Mouse (Mus musculus): ENCODE measurements at regions not wholly inside any gene's neighbourhood (a gene's known extent, or its start where the extent isn't known, plus 50 kb on each side); places are given as distances from the start of the nearest gene placed in this dataset.
A peak's percentile ranks its signal among the peaks of the same experiment; 100 is the strongest.

DNA sequence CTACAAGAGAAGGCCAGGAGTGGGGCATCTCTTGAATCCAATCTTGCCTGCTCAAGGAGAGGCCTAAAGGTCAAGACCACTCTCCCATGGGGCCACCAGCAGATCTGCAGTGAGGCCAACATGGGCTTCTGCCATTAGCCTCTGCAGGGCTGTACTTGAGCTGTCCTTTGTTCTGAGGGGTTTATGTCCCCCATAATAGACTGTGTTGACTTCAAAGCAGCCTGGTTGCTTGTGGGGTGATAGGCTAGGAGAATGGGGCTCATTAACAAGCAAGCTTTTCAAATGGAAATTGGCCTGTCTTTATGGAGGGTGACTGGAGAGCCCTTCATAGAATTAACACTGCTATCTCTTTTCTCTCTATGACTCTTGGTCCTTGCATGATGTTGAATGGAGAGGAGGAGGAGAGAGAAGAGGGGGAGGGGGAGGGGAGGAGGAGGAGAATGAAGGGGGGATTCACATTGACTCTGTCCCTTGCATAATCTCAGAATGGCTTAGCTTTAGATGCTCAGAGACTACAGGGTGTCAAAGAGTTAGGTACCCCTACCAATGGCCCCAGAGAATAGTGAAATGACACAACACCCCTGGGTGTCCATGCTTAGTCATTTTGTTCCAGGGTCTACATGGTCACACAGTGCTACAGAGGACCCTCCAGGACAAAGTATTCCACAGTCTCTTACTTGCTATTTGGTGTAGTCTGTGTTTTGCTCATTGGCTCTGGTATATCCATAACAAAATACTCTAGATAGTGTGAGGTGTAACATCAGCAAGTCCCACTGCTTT lies 352.3 kb upstream of the Mgmt start:
- no peak overlapping the region for H3K4me2 ChIP-seq (ENCODE audit: low read depth, low read length)
- H3K4me3 ChIP-seq (ENCODE audit: low read depth, low read length) = no peak overlapping the region
- ATAC-seq (ENCODE audit: low read depth) (no peak), DNase-seq (ENCODE audit: low spot score) (no peak)
- peaks cover 3% of the 10 kb centered on the region; the same call in 1 of the 2 replicates for H3K4me1 ChIP-seq (ENCODE audit: control insufficient read depth, insufficient read depth, low read length)
- no peaks in the 10 kb centered on the region for H3K36me3 ChIP-seq (ENCODE audit: control insufficient read depth, insufficient read depth, low read length)
- H3K9me3 ChIP-seq (ENCODE audit: control insufficient read depth, low read length) = no peaks in the 10 kb centered on the region
- no peak overlapping the region for H3K9ac ChIP-seq (ENCODE audit: low read depth, low read length)
- no peaks in the 10 kb centered on the region for H3K27me3 ChIP-seq (replicated peaks; ENCODE audit: control insufficient read depth, insufficient read depth, low read length)
- H3K27ac ChIP-seq (replicated peaks; ENCODE audit: low read depth, low read length) = no peak overlapping the region

DNA sequence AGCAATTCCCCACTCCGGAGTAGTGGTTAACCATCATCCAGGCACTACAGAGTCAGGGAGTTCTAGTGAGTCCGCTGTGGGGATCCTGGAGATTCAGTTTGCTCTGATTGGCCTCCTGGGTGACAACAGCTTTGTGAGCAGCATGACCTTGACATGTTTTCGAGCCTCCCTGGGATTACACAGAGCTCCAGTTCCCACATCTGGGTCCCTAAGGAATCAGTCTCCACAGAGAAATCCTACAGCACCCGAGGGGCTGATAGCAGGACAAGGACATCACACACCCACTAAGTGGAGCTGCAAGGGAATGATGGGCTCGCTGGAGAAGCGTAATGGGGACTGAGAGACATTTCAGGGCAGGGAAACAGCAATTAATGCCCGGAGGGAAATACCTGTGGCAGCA lies 351.5 kb upstream of the Mgmt start:
- Histone ChIP-seq H3K27me3 (replicated peaks; ENCODE audit: control insufficient read depth, insufficient read depth, low read length) (no peaks in the 10 kb centered on the region), H3K9me3 (ENCODE audit: control insufficient read depth, low read length) (no peaks in the 10 kb centered on the region), H3K36me3 (ENCODE audit: control insufficient read depth, insufficient read depth, low read length) (no peaks in the 10 kb centered on the region), H3K4me3 (ENCODE audit: low read depth, low read length) (no peak overlapping the region), H3K9ac (ENCODE audit: low read depth, low read length) (no peak overlapping the region), H3K27ac (replicated peaks; ENCODE audit: low read depth, low read length) (no peak overlapping the region), H3K4me2 (ENCODE audit: low read depth, low read length) (no peak overlapping the region), H3K4me1 (ENCODE audit: control insufficient read depth, insufficient read depth, low read length) (peaks cover 3% of the 10 kb centered on the region; the same call in 1 of the 2 replicates)
- 73% methylated on average over 7 of the region's 7 CpGs for WGBS
- DNase-seq (ENCODE audit: low spot score) (no peak), ATAC-seq (ENCODE audit: low read depth) (no peak)

DNA sequence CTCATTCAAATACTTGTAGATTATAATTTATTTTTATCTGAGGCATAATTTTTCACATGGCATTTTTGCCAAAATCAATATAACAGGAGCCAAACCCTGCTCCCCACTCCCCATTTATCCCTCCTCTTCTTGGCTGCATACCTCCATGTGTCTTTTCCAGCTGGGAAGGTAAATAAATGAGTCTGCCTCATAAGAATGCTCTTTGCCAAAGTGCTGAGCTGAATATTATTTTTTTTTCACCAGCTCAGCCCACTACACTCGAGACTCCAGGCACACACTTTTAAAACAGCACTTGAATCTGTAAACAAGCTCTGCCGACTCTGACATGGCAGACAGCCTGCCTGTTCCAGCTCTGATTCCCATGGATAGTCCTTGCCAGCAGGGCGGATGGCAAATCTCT lies 346.6 kb upstream of the Mgmt start:
- 55% methylated on average over 3 of the region's 3 CpGs for WGBS
- Histone ChIP-seq H3K27ac (replicated peaks; ENCODE audit: low read depth, low read length) (no peak overlapping the region), H3K4me3 (ENCODE audit: low read depth, low read length) (no peak overlapping the region), H3K4me1 (ENCODE audit: control insufficient read depth, insufficient read depth, low read length) (peaks cover 3% of the 10 kb centered on the region; the same call in 1 of the 2 replicates), H3K4me2 (ENCODE audit: low read depth, low read length) (no peak overlapping the region), H3K36me3 (ENCODE audit: control insufficient read depth, insufficient read depth, low read length) (no peaks in the 10 kb centered on the region), H3K9ac (ENCODE audit: low read depth, low read length) (no peak overlapping the region), H3K27me3 (replicated peaks; ENCODE audit: control insufficient read depth, insufficient read depth, low read length) (no peaks in the 10 kb centered on the region), H3K9me3 (ENCODE audit: control insufficient read depth, low read length) (no peaks in the 10 kb centered on the region)
- ATAC-seq (ENCODE audit: low read depth) = no peak
- peak; percentile 28 for DNase-seq (ENCODE audit: low spot score)

DNA sequence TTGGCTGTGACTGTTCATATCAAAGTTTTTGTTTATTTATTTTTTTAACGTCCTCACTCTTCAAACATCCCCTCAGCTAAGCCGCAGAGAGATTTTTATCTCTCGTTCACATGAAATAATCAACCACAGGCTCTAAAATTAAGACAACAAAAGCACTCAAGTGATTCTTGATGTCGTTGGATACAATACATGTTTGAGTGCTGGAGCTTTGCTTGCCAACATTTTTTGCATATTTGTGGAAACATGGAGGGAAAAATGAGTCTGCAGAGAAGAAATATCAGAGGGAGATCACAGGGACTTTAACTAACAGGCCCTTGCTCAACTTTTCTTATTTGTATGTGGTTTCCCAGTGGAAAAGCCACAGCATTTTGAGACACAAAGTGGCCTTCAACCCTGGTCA lies 338.0 kb upstream of the Mgmt start:
- H3K4me1 ChIP-seq (ENCODE audit: control insufficient read depth, insufficient read depth, low read length) = peaks cover 9% of the 10 kb centered on the region
- no peak for ATAC-seq (ENCODE audit: low read depth)
- WGBS = 22% methylated on average over 4 of the region's 4 CpGs
- no peaks in the 10 kb centered on the region for H3K27me3 ChIP-seq (replicated peaks; ENCODE audit: control insufficient read depth, insufficient read depth, low read length)
- H3K36me3 ChIP-seq (ENCODE audit: control insufficient read depth, insufficient read depth, low read length) = no peaks in the 10 kb centered on the region
- peak; percentile 81 for DNase-seq (ENCODE audit: low spot score)
- H3K4me3 ChIP-seq (ENCODE audit: low read depth, low read length) = no peak overlapping the region
- H3K9me3 ChIP-seq (ENCODE audit: control insufficient read depth, low read length) = no peaks in the 10 kb centered on the region
- no peak overlapping the region for H3K4me2 ChIP-seq (ENCODE audit: low read depth, low read length)
- no peak overlapping the region for H3K9ac ChIP-seq (ENCODE audit: low read depth, low read length)
- H3K27ac ChIP-seq (replicated peaks; ENCODE audit: low read depth, low read length) = 0 out of 2 replicates have a peak overlapping the region, but pooled peaks have one; percentile 29

DNA sequence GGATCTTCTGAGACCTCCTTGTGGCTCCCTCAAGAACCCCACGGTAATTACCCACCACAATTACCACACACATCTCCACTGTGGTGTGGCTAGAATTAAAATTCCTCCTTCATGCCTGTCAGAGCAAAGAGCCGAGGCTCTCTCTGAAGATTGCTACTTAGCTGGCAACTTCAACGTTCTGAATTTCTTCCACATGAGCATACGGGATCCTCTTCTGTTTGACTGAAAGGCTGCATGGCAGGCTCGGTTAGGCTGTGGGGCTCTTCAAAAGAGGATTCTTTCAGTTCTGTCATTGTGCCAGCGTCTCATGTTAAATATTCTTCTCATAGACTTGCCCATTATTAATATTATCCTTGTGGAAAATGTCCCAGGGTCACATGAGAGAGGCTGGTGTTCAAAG lies 334.9 kb upstream of the Mgmt start:
- peaks cover 9% of the 10 kb centered on the region for H3K4me1 ChIP-seq (ENCODE audit: control insufficient read depth, insufficient read depth, low read length)
- H3K4me2 ChIP-seq (ENCODE audit: low read depth, low read length) = no peak overlapping the region
- H3K9ac ChIP-seq (ENCODE audit: low read depth, low read length) = no peak overlapping the region
- no peaks in the 10 kb centered on the region for H3K27me3 ChIP-seq (replicated peaks; ENCODE audit: control insufficient read depth, insufficient read depth, low read length)
- DNase-seq (ENCODE audit: low spot score) = peak; percentile 71
- H3K36me3 ChIP-seq (ENCODE audit: control insufficient read depth, insufficient read depth, low read length) = no peaks in the 10 kb centered on the region
- no peaks in the 10 kb centered on the region for H3K9me3 ChIP-seq (ENCODE audit: control insufficient read depth, low read length)
- ATAC-seq (ENCODE audit: low read depth) = 0 out of 2 replicates have a peak, but pooled peaks have one; percentile 33
- H3K27ac ChIP-seq (replicated peaks; ENCODE audit: low read depth, low read length) = no peak overlapping the region
- WGBS = 41% methylated on average over 6 of the region's 6 CpGs
- no peak overlapping the region for H3K4me3 ChIP-seq (ENCODE audit: low read depth, low read length)

DNA sequence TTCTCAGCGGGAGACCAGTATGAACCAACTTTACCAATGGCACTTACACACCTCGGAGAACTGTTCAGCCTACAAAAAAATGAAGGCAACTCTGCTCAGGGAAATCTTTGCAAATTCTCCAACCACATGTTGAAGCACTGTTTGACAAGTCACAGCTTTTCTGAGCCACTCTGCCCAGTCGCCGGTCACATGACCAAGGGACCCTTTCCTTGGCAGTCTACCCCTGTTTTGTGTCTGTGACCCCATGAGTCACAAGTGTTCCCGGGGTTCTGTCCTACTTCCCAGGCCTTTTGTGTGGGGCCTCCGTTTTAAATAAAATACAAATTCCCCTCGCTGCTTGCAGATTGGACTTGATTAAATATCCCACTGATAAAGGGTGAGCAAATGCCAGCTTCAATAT lies 323.5 kb upstream of the Mgmt start:
- no peak overlapping the region for H3K4me2 ChIP-seq (ENCODE audit: low read depth, low read length)
- no peak overlapping the region for H3K27ac ChIP-seq (replicated peaks; ENCODE audit: low read depth, low read length)
- DNase-seq (ENCODE audit: low spot score) (no peak), ATAC-seq (ENCODE audit: low read depth) (no peak)
- no peaks in the 10 kb centered on the region for H3K36me3 ChIP-seq (ENCODE audit: control insufficient read depth, insufficient read depth, low read length)
- no peak overlapping the region for H3K4me3 ChIP-seq (ENCODE audit: low read depth, low read length)
- no peak overlapping the region for H3K9ac ChIP-seq (ENCODE audit: low read depth, low read length)
- H3K27me3 ChIP-seq (replicated peaks; ENCODE audit: control insufficient read depth, insufficient read depth, low read length) = no peaks in the 10 kb centered on the region
- no peaks in the 10 kb centered on the region for H3K9me3 ChIP-seq (ENCODE audit: control insufficient read depth, low read length)
- 59% methylated on average over 7 of the region's 7 CpGs for WGBS
- no peaks in the 10 kb centered on the region for H3K4me1 ChIP-seq (ENCODE audit: control insufficient read depth, insufficient read depth, low read length)

DNA sequence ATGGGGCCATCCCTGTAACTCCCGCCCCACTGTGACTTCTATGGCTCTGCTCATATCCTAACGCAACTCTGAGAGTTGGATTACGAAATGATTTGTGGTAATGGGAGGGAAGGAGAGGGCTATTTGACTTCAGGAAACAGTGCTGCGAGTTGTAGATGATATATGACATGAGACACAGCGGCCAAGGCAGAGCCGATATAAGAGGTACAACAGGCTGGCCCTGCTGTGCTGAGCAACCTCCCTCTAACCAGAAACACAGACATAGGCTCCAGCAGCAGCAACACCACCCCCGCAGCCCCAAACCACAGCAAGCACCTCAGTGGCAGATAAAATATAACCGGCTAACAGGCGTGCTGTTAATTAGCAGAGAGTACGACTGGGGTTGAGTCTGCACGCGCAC lies 312.5 kb upstream of the Mgmt start:
- peaks cover 14% of the 10 kb centered on the region for H3K27me3 ChIP-seq (replicated peaks; ENCODE audit: control insufficient read depth, insufficient read depth, low read length)
- no peak overlapping the region for H3K4me2 ChIP-seq (ENCODE audit: low read depth, low read length)
- no peaks in the 10 kb centered on the region for H3K9me3 ChIP-seq (ENCODE audit: control insufficient read depth, low read length)
- DNase-seq (ENCODE audit: low spot score) (no peak), ATAC-seq (ENCODE audit: low read depth) (no peak)
- no peak overlapping the region for H3K9ac ChIP-seq (ENCODE audit: low read depth, low read length)
- no peak overlapping the region for H3K4me3 ChIP-seq (ENCODE audit: low read depth, low read length)
- 51% methylated on average over 12 of the region's 12 CpGs for WGBS
- no peaks in the 10 kb centered on the region for H3K36me3 ChIP-seq (ENCODE audit: control insufficient read depth, insufficient read depth, low read length)
- no peaks in the 10 kb centered on the region for H3K4me1 ChIP-seq (ENCODE audit: control insufficient read depth, insufficient read depth, low read length)
- no peak overlapping the region for H3K27ac ChIP-seq (replicated peaks; ENCODE audit: low read depth, low read length)

DNA sequence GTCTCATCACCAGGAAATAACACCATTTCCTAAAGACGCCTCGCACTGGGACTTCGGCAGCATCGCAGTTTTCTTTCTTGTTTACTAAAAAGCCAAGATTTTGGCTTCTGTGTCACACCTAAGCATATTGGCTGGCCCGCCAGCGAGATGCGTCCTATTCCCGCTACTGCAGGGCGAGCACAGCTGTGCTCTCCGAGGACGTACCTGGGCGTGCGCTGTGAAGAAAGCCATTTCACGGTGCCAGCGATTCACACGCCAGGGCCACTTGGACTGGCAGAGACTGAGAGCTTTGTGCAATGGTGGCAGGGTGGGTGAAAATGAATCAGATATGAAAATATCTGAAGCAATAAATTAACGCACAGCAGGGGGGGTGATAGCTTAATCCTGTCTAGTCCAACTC lies 310.1 kb upstream of the Mgmt start:
- peaks cover 14% of the 10 kb centered on the region for H3K27me3 ChIP-seq (replicated peaks; ENCODE audit: control insufficient read depth, insufficient read depth, low read length)
- DNase-seq (ENCODE audit: low spot score) (no peak), ATAC-seq (ENCODE audit: low read depth) (no peak)
- 68% methylated on average over 17 of the region's 17 CpGs for WGBS
- no peak overlapping the region for H3K27ac ChIP-seq (replicated peaks; ENCODE audit: low read depth, low read length)
- H3K4me2 ChIP-seq (ENCODE audit: low read depth, low read length) = no peak overlapping the region
- H3K4me3 ChIP-seq (ENCODE audit: low read depth, low read length) = no peak overlapping the region
- no peaks in the 10 kb centered on the region for H3K9me3 ChIP-seq (ENCODE audit: control insufficient read depth, low read length)
- H3K9ac ChIP-seq (ENCODE audit: low read depth, low read length) = no peak overlapping the region
- H3K4me1 ChIP-seq (ENCODE audit: control insufficient read depth, insufficient read depth, low read length) = no peaks in the 10 kb centered on the region
- H3K36me3 ChIP-seq (ENCODE audit: control insufficient read depth, insufficient read depth, low read length) = no peaks in the 10 kb centered on the region

DNA sequence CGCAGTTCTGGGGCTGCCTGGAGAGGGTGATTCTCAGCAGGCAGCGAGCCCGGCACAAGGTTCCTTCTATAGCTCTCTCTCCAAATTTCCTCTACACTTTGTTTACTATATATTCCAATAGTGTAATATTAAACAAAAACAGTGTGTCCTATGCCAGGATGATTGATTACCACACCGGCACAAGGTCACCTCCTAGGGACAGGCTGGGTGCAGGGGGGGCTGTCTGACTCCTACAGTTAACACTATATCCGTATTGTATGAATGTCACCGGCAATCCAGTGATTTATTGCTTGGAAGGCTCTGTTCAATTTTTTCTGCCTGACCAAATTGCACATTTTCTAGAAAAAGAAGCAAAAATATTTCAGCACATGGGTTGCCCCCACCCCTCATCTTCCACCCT lies 305.9 kb upstream of the Mgmt start:
- DNase-seq (ENCODE audit: low spot score) (no peak), ATAC-seq (ENCODE audit: low read depth) (no peak)
- Histone ChIP-seq H3K4me2 (ENCODE audit: low read depth, low read length) (no peak overlapping the region), H3K27me3 (replicated peaks; ENCODE audit: control insufficient read depth, insufficient read depth, low read length) (peaks cover 10% of the 10 kb centered on the region), H3K9ac (ENCODE audit: low read depth, low read length) (no peak overlapping the region), H3K27ac (replicated peaks; ENCODE audit: low read depth, low read length) (no peak overlapping the region), H3K4me3 (ENCODE audit: low read depth, low read length) (no peak overlapping the region), H3K4me1 (ENCODE audit: control insufficient read depth, insufficient read depth, low read length) (no peaks in the 10 kb centered on the region), H3K9me3 (ENCODE audit: control insufficient read depth, low read length) (no peaks in the 10 kb centered on the region), H3K36me3 (ENCODE audit: control insufficient read depth, insufficient read depth, low read length) (no peaks in the 10 kb centered on the region)
- WGBS = 64% methylated on average over 6 of the region's 6 CpGs
